Mouse (Mus musculus) adrenal gland, adult (tissue): ENCODE data around the gene U2af1l4.

Experiments used
- DNase-seq, 2 experiments: peaks; one replicate each; pipeline ENCODE4 v3.0.0; 2022 to 2023; ENCODE audit warnings: low spot score in 1 of 2; ENCODE audit not compliant: inconsistent age in 2 of 2

U2af1l4 gene

DNA sequence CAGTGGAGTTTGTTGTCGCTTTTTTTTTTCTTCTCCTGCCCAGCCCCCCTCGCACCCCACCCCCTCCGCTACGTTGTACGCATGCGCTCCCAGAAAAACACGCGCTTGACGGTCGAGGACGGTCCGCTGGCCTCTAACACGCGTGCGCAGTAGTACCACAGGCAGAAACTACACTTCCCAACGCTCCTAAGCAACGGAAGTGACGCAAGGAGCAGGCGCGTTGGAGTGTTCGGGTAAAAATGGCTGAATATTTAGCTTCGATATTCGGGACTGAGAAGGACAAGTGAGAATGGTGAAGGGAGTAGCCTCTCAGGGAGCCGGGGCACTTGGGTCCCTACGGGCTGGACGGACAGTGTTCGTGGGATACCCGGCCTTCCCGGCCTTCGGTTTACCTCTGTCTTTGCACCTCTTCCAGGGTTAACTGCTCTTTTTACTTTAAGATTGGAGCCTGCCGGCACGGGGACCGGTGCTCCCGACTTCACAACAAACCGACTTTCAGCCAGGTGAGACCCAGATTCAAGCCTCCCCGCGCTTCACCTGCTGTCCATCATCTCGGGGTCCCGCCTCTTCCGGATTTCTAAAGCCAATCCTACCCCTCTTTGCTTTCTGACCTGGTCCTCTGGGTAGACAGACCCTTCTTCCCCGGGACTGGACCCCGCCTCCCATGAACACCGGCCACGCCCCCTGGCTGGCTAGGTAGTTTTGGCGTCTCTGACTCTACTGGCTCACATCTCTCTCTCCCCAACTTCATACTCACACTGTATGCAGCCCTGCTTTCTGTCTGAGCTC, at the start of gene U2af1l4, which contains the start of the genes Gm49396 and Psenen:
U2af1l4 (plus strand) TSS at position 185 of the 789 bp plus-strand sequence.
Gm49396 (plus strand) TSS at position 228 of the 789 bp plus-strand sequence.
Psenen (minus strand) TSS at position 511 of the 789 bp plus-strand sequence.
- DNase-seq, result peak; percentile 97 to 98

GRCm38 (mm10) chr7:30515003-30515760, 47.9 kb upstream of the U2af1l4 start:
- no peak for DNase-seq

DNA sequence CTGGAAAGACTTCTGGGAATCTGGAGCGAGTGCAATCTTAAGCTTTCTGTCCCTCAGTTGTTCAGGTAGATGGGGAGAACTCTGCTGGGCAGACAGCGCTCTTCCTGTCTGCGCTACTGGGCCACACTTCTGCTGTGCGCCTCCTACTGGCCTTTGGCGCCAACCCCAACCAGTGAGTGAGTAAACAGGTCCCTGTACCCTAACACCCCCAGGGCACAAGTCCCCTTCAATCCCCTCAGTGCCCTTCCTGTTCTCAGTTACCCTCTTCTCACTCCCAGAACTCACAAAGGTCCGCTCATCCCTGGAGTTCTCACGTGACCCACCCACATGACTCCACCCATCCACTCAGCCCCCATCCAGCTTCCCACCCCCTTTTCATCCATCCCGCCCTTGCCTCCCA, 44.8 kb upstream of the U2af1l4 start:
- no peak for DNase-seq

- DNase-seq, result no peak
These were observed 42.7 kb upstream of the U2af1l4 start for GRCm38 (mm10) chr7:30520396-30520795.

DNA sequence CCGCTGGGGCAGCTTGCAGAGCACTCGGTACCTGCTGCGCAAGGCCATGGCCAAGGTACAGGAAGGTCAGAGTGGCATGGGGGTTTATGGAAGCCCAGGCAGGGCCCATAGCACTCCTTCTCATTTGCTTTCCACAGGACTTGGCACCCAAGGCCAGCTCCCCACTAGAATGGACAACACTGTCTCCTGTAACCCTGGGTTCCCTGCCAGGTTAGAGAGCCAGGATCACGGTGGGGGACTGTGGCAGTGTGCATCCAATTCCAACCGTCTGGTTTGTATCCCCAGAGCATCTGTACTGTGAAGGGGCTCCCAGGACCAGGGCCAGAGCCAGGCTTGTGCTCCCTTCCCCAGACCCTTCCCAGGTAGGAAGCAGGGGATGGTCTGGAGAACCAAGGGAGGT, 42.2 kb upstream of the U2af1l4 start:
- DNase-seq, result no peak

- no peak for DNase-seq
These were observed 40.2 kb upstream of the U2af1l4 start for GRCm38 (mm10) chr7:30522871-30523270.

GRCm38 (mm10) chr7:30524487-30524886, 38.6 kb upstream of the U2af1l4 start:
- no peak for DNase-seq

DNA sequence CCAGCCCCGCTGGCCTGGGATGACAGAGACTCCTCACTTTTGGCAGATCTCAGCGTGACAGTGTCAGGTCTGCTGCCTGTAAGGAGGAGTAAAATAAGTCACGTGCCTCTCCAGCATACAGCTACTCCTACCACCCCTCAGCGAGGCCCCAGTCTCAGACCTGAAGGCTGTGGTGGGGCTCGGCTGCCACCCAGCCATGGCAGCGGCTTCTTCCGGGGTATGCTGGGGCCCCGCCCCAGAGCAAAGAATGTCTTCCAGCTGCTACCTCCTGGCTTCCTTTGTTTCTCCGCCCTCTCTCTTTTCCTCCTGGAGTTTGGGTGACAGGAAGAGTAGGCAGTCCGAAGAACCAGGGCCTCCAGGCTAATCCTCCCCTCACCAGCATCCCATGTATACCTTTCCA, 37.1 kb upstream of the U2af1l4 start:
- no peak for DNase-seq

DNA sequence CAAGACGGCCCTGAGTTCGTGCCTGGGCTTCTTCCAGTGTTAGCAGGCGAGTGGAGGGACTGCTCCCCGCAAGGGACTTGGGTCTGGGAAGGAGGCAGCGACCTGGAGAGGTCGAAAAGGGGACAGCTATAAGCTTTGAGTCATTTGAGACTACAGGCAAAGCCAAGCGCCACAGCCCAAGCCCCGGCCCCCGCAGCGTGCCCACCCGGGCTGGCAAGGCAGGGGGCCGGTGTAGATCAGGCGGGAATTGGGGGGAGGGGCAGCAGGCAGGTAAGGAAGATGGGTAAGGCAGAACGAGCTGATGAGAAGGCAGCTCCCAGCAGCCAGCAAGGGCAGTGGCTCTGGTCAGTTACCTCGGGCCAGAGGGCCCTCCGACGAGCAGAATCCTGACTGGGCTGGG, 36.7 kb upstream of the U2af1l4 start:
- DNase-seq, result no peak

- DNase-seq, result no peak
These were observed 36.1 kb upstream of the U2af1l4 start for GRCm38 (mm10) chr7:30526981-30527380.

DNA sequence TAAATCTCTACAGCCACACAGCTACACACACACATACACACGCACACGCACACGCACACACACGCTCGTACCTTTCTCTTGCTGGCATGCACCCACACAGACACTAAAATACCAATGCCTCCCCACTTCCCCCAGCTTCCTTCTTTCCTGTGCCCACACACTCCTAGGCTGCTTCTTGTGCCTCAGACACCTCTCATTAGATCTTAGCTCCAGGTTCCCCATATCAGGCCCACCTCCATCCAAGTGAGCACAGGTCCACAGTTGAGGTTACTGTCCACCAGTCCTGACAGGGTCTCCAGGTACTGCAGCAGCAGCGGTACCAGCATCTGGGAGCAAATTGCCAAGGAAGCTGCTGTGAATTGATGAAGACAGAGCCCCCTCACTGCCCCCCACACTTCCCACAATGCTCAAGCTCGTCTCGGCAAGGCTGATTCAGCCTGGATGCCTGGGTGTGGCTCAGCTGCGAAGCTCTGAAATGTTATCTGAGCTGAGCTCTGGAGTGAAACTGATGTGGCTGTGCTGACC, 31.7 kb upstream of the U2af1l4 start:
- DNase-seq, result no peak

DNA sequence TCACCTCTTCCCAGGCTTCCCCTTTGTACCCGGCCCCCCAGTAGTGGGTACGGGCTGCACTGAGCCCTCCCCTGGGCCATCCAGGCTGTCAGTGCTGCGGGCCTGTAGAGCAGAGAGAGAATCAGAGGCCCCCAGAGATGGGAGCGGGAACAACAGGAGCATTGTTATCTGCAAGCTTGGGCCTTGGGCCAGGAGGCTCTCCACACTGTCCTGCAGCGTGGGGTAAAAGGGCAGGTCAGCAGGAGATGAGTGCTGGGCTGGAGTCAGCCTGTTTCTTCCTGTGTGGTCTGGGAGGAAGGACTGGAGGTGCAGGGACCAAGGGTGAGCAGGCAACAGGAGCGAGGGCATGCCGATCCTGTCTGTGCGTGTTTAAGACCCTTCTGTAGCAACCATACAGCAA, 30.2 kb upstream of the U2af1l4 start:
- DNase-seq, result peak in 1 of 2 experiments; percentile 42

DNA sequence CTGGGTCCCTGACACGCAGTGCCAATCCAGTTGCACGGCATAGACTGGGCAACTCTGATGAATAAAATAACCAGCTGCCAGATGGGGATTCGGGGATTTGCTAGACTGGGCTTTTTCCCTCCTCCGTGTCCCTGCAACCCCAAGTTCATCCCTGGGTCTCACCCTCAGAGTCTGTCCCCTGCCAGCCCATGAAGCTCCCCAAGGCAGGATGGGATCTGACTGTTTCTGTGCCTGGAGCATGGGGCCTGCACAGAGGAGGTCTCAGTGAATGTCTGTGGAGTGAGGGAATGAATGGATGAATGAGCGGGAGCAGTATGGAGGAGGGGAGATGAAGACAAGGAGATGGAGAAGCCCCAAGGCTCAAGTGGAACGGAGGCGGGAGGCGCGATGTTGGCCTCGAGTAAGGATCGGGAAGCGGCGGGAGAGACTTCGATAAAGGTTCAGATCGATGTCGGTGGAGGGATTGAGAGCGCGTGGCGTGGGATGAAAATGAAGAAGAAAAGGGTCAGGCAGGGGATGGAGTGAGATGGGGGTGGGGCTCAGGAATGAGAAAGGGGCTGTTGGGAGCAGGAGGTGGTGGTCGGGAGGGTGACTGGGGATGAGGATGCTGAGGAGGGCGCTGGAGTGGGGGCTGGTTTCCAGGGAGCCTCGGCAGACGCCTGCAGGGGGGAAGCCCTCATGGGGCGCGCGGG, 29.0 kb upstream of the U2af1l4 start:
- peak in 1 of 2 experiments; percentile 34 for DNase-seq

DNA sequence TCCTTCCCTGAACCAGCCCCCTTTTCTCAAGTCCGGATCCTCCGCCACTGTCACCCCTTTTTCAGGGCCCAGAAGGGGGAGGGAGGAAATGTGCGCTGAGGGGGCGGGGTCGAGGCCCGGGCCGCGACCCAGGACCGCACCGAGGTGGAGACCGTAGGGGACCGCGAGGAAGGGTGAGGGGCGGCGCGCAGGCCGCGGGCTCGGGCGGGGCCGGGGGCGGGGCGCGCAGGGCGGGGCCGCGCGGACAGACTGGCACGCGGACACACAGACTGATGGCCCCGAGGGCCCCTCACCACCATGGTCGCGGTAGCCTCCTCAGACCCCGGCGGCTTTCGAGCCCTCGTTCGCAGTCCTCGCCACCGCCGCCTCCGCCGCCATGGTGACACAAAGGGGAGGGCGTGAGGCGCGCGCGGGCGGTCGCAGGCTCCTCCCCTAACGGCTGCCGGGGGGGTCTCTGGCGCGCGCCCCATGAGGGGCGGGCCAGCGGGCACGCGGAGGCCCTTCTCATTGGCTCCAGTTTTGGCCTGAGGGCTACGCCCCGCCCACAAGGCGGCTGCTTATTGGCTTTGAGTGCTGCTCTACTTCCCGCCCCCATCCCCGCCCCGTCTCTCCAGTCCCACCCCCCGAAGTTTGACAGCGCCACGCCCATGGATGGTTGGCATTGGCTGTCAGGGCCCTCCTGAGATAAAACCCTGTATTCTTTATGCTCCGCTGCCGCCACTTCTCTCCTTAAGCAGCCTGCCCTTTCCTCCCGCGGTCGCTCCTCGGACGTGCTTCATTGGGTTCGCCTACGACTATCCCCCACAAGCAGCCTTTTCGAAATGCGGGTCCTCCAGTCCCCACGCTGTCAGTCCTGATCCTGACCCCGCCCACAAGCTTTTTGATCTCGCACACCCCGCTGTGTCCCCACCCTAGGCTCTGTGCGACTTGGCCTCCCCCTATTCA, 28.2 kb upstream of the U2af1l4 start, which contains the start of gene Arhgap33:
Arhgap33 (minus strand) TSS at position 428 of the 945 bp plus-strand sequence.
- DNase-seq, result peak; percentile 97 to 98

DNA sequence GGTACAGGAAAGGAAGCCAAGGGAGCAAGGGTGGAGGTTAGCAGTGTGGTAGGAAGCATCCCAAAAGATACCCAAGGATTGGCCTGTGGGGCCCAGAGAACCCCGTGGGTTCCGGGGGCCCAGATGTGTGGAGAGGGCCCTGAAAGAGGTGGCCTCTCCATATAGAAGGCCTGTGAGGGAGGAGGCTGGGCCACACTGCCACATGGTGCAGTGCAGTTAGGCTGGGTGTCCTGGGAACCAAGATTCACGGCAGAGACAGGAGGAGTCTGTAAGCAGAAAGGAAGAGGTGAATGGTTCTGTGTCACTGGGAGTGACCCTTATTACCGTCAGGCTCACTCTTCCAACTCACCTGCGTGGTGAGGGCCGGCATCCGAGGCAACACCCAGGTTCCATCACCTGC, 22.5 kb upstream of the U2af1l4 start:
- no peak for DNase-seq

DNA sequence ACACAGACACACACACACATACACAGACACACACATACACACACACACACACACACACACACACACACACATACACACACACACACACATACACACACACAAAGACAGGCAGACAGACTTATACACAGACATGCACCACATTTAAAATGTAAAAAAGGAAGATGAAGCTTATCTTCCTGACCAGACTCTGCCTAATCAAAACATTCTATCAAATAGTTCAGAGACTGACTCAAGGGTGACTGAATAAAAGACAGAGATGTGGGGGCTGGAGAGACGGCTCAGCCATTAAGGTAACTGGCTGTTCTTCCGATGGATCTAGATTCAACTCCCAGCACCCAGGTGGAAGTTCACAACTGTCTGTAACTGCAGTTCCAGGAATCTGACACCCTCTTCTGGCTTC, 18.8 kb upstream of the U2af1l4 start:
- no peak for DNase-seq

GRCm38 (mm10) chr7:30549880-30550279, 13.2 kb upstream of the U2af1l4 start:
- DNase-seq, result no peak

GRCm38 (mm10) chr7:30550603-30551002, 12.5 kb upstream of the U2af1l4 start:
- DNase-seq, result peak in 1 of 2 experiments; percentile 38

DNA sequence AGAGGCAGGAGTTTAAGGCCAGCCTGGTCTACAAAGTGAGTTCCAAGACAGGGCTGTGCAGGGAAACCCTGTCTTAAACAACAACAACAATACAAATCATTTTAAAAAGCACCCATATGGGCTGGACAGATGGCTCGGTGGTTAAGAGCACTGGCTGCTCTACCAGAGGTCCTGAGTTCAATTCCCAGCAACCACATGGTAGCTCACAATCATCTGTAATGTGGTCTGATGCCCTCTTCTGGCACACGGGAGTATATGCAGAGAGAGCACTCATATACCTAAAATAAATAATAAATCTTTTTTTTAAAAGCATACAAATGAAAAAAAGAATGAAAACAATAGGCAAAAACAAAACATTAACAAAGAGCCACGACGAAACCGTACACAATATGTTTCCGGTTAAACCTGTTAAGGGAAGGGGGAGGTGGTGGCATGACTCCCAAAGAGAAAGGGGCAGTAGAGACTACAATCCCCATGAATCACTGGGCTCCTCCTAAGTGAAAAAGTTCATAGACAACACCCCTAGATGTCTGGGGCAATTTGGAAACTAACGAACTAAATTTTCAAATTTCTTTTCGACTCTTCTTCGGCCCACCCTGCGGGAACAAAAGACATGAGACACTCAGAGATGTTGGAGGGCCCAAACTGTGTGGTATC, 11.5 kb upstream of the U2af1l4 start:
- DNase-seq, result no peak
